Mouse (Mus musculus) ZHBTc4 (cell line): ENCODE measurements at regions not wholly inside any gene's neighbourhood (a gene's known extent, or its start where the extent isn't known, plus 50 kb on each side); places are given as distances from the start of the nearest gene placed in this dataset.
"Not testable (repeated sequence)": the region's sequence is repeated elsewhere in the genome, so short reads cannot be mapped to it uniquely, and the experiment has no call there.

Experiments
- DNase-seq: peaks from one replicate; pipeline ENCODE4 v3.0.0-alpha.2; 2011; ENCODE audit warnings: low read depth, low spot score

GRCm38 (mm10) chr3:121584317-121584716 lies 52.1 kb upstream of the Slc44a3 start:
- no peak for DNase-seq

DNA sequence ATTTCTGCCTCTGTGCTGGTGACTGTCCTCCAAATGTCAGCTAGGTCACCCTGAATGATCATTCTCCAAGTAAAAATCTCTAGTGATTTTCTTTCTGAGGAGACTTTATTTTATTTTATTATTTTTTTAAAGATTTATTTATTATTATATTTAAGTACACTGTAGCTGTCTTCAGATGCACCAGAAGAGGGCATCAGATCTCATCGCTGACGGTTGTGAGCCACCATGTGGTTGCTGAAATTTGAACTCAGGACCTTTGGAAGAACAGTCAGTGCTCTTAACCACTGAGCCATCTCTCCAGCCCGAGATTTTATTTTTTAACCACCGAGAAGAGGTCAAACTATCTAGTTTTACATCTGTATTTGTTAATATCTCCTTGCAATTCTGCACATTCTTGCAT lies 50.5 kb upstream of the Slc44a3 start:
- not testable (repeated sequence) for DNase-seq
